Mouse (Mus musculus): ENCODE data around the gene Pard6b. TPM values are rescaled to one million over a fixed set of nuclear protein-coding genes. Genes with fewer than 3 reads are reported as not detected.
A peak's percentile ranks its signal among the peaks of the same experiment; 100 is the strongest.

The Pard6b gene
- polyA plus RNA-seq, 1 experiment from 2014 or later = 3.0 TPM

DNA sequence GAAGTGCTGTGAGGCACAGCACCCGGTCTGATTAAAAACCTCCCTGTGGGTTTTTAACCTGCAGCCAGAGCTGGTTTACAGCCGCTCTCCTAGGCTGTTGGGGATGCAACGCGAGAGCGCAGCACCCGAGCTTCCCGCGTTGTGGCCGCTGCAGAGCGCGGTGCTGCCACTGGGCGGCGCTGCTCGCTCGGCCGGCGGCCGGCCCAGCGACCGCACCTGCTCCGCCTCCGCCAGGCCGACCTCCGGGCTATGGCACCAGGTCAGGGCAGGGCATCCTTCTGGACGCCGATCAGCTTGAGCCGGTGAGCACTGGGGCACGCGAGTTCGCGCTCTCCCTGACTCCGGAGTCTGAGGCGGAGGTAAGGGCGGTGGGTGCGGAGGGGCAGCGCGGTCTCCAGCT, 36.3 kb downstream of the Pard6b start:
- Histone ChIP-seq H3K9me3 (no peaks in the 10 kb centered on the region; the same call in 1 of the 2 replicates), H3K27ac (no peak overlapping the region; the same call in 1 of the 2 replicates), H3K4me2 (peak overlapping the region; percentile 79), H3K4me3 (peak overlapping the region; percentile 46), H3K27me3 (peaks cover 3% of the 10 kb centered on the region; the same call in 1 of the 2 replicates), H3K4me1 (peaks cover 33% of the 10 kb centered on the region), H3K9ac (peak overlapping the region; percentile 71), H3K36me3 (no peaks in the 10 kb centered on the region)
- ATAC-seq (ENCODE audit: insufficient number of reproducible peaks, insufficient read depth, low FRiP score, low TSS enrichment, low read depth) = no peak
- under 1% methylated on average over 36 of the region's 37 CpGs for WGBS

DNA sequence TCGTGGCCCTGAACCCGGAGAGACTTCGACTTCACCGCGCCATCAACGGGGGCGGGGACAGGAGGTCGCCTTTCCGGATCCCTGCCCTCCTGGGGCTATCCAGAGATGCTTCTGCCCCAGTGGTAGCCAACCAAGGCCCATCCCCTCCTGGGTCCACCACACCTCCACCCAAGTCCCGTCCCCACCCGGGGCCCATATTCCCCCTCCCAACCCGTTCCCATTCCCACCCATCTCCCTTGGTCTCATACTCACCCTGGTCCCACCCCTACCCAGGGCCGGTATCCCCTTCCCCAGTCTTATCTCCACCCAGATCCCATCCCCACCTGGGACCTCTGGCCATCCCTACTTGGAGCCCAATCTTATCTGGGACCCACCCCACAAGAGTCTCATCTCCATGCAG, 36.7 kb downstream of the Pard6b start:
- Histone ChIP-seq H3K9ac (peak overlapping the region; percentile 71), H3K27me3 (peaks cover 3% of the 10 kb centered on the region; the same call in 1 of the 2 replicates), H3K4me3 (peak overlapping the region; percentile 46), H3K4me2 (peak overlapping the region; percentile 79), H3K36me3 (no peaks in the 10 kb centered on the region), H3K9me3 (no peaks in the 10 kb centered on the region; the same call in 1 of the 2 replicates), H3K27ac (no peak overlapping the region), H3K4me1 (peaks cover 32% of the 10 kb centered on the region)
- 3% methylated on average over 13 of the region's 13 CpGs for WGBS
- no peak for ATAC-seq (ENCODE audit: insufficient number of reproducible peaks, insufficient read depth, low FRiP score, low TSS enrichment, low read depth)

DNA sequence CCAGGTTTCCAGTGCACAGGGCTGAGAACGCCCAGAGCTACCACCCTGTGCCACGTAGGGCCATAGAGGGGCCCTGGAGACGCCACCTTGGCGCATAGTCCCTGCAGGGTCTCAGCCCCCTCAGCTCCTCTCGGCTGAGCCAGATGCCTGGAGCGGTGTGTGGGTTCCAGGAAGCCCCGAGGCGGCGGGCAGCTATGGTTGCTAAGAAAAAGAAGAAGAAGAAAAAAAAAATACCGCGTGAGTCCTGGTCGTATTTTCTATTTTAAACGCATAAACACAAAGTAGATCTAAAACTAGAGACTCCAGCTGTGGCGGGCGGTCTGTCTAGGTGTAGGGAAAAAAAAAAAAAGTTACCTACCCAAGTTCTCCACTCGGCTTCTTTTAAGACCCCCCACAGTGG, 37.2 kb downstream of the Pard6b start:
- WGBS = 41% methylated on average over 16 of the region's 16 CpGs
- H3K4me2 ChIP-seq = peak overlapping the region; percentile 79
- no peak overlapping the region for H3K27ac ChIP-seq
- H3K4me3 ChIP-seq = peak overlapping the region; percentile 46; the same call in 1 of the 2 replicates
- no peaks in the 10 kb centered on the region; the same call in 1 of the 2 replicates for H3K9me3 ChIP-seq
- H3K9ac ChIP-seq = peak overlapping the region; percentile 71; the same call in 1 of the 2 replicates
- ATAC-seq (ENCODE audit: insufficient number of reproducible peaks, insufficient read depth, low FRiP score, low TSS enrichment, low read depth) = no peak
- H3K4me1 ChIP-seq = peaks cover 32% of the 10 kb centered on the region
- H3K36me3 ChIP-seq = no peaks in the 10 kb centered on the region
- peaks cover 3% of the 10 kb centered on the region; the same call in 1 of the 2 replicates for H3K27me3 ChIP-seq

DNA sequence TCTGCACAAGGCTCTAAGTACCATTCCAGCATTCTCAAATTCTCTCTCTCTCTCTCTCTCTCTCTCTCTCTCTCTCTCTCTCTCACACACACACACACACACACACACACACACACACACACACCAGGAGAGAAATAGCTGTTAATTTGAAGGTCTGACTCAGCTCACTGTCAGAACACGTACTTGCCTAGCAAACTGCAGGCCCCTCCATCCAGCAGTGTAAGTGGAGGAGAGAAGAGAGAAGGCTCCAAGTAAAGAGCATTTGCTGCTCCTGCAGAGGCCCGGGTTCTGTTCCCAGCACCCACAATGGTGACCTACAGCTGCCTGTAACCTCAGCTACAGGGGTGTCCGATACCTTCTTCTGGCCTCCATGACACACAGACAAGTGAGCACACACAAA, 37.7 kb downstream of the Pard6b start:
- Histone ChIP-seq H3K9me3 (no peaks in the 10 kb centered on the region; the same call in 1 of the 2 replicates), H3K4me2 (no peak overlapping the region), H3K36me3 (no peaks in the 10 kb centered on the region), H3K4me1 (peaks cover 32% of the 10 kb centered on the region), H3K27me3 (peaks cover 3% of the 10 kb centered on the region; the same call in 1 of the 2 replicates), H3K9ac (no peak overlapping the region), H3K27ac (no peak overlapping the region), H3K4me3 (no peak overlapping the region)
- 77% methylated on average over 3 of the region's 3 CpGs for WGBS
- no peak for ATAC-seq (ENCODE audit: insufficient number of reproducible peaks, insufficient read depth, low FRiP score, low TSS enrichment, low read depth)

DNA sequence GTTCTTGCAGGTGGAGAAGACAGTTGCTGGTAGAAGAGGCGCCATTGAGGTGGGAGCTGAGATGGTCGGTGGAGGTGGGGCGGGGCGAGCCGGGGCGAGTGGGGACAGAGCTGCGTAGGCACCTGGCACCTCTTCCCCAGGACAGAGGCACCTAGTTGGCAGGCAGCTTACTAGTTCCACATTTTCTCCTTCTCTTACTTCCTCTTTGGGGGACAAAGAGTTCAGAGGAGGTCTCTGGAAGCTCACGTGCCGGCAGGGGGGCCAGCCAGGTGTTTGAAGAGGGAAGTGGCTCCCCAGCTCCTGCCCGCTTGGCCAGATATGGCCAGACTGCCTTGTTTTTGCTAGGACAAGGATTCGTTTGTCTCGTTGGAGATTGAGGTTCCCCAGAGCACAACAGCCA, 38.3 kb downstream of the Pard6b start:
- Histone ChIP-seq H3K36me3 (no peaks in the 10 kb centered on the region), H3K9me3 (no peaks in the 10 kb centered on the region; the same call in 1 of the 2 replicates), H3K27ac (no peak overlapping the region), H3K4me3 (no peak overlapping the region), H3K4me2 (no peak overlapping the region), H3K27me3 (peaks cover 3% of the 10 kb centered on the region; the same call in 1 of the 2 replicates), H3K9ac (no peak overlapping the region), H3K4me1 (peaks cover 32% of the 10 kb centered on the region)
- ATAC-seq (ENCODE audit: insufficient number of reproducible peaks, insufficient read depth, low FRiP score, low TSS enrichment, low read depth) = no peak
- 71% methylated on average over 12 of the region's 12 CpGs for WGBS

DNA sequence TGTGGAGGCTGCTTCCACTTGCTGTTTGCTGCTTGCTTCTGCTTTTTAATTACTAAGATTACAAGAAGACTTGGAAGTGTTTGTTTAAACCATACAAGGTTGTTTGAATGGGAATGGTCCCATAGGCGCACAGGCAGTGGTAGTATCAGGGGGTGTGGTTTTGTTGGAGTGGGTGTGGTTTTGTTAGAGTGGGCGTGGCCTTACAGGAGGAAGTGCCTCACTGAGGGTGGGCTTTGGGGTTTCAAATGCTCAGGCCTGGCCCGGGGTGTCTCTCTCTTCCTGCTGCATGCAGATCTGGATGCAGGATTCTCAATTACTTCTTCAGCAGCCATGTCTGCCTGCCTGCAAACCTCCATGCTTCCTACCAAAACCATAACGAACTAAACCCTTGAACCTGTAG, 40.1 kb downstream of the Pard6b start:
- ATAC-seq (ENCODE audit: insufficient number of reproducible peaks, insufficient read depth, low FRiP score, low TSS enrichment, low read depth) = no peak
- Histone ChIP-seq H3K4me3 (no peak overlapping the region), H3K36me3 (no peaks in the 10 kb centered on the region), H3K4me2 (no peak overlapping the region), H3K27ac (no peak overlapping the region), H3K27me3 (peaks cover 3% of the 10 kb centered on the region; the same call in 1 of the 2 replicates), H3K9me3 (no peaks in the 10 kb centered on the region; the same call in 1 of the 2 replicates), H3K4me1 (peaks cover 23% of the 10 kb centered on the region), H3K9ac (no peak overlapping the region)
- 84% methylated on average over 4 of the region's 4 CpGs for WGBS

DNA sequence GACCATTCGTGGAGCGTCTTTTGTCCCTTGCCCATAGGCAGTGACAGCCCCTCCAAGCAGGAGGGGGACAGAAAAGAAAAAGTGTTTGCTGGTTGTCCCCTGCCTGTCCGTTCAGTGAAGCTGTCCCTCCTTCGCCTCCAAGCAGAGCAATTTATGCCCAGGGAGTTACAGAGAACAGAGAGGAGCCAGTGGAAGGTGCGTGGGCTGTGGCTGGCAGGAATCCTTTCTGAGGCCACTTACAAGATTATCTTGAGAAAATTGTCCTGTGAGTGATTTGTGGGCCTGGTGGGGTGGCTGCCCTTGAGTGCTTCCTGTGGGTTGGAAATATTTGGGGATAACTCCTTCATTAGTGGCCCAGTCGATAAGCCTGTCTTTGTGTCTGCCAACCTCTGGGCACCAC, 42.8 kb downstream of the Pard6b start:
- Histone ChIP-seq H3K4me2 (no peak overlapping the region), H3K27ac (no peak overlapping the region), H3K36me3 (no peaks in the 10 kb centered on the region), H3K9ac (no peak overlapping the region), H3K4me1 (peaks cover 12% of the 10 kb centered on the region), H3K4me3 (no peak overlapping the region), H3K9me3 (no peaks in the 10 kb centered on the region; the same call in 1 of the 2 replicates), H3K27me3 (no peaks in the 10 kb centered on the region; the same call in 1 of the 2 replicates)
- 88% methylated on average over 6 of the region's 6 CpGs for WGBS
- no peak for ATAC-seq (ENCODE audit: insufficient number of reproducible peaks, insufficient read depth, low FRiP score, low TSS enrichment, low read depth)

DNA sequence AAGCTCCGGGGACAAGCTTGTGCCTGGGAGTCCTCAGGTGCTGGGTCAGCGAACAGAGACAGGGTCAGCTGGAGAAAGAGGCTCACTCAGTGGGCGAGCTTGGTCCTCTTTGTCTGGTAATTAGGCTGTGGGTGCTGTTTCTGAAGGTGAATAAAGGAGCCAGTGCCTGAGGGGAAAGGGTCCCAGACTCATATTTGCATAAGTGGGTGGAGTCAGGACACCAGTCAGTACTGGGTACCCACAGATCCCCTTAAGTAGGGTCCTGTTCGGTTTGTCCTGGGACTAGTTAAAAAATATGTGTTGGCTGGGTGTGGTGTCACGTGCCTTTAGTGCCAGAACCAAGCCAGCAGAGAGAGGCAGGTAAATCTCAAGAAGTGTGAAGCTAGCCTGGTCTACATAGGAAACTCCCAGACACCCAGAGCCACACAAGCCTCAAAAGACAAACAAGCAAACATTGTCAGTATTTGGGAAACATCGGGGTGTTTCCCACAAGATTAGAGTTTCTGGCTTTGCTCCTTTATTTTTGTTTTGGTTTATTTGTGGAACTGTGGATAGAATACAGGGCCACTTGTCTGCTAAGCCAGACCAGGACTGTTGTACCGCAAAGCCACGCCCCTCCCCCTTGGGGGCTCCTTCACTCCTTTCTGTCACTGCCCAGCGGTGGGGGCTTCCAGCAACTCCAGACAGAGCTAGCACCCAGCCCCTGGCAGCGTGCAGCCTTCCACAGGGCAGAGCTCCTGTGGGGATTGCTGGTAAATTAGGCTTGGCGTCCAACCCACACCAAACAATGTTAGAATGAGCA, 44.7 kb downstream of the Pard6b start:
- no peak for ATAC-seq (ENCODE audit: insufficient number of reproducible peaks, insufficient read depth, low FRiP score, low TSS enrichment, low read depth)
- no peaks in the 10 kb centered on the region for H3K36me3 ChIP-seq
- 23% methylated on average over 11 of the region's 11 CpGs for WGBS
- no peak overlapping the region for H3K4me3 ChIP-seq
- H3K27ac ChIP-seq = no peak overlapping the region; the same call in 1 of the 2 replicates
- H3K9me3 ChIP-seq = no peaks in the 10 kb centered on the region; the same call in 1 of the 2 replicates
- H3K9ac ChIP-seq = no peak overlapping the region
- H3K27me3 ChIP-seq = no peaks in the 10 kb centered on the region
- peaks cover 15% of the 10 kb centered on the region for H3K4me1 ChIP-seq
- H3K4me2 ChIP-seq = no peak overlapping the region

DNA sequence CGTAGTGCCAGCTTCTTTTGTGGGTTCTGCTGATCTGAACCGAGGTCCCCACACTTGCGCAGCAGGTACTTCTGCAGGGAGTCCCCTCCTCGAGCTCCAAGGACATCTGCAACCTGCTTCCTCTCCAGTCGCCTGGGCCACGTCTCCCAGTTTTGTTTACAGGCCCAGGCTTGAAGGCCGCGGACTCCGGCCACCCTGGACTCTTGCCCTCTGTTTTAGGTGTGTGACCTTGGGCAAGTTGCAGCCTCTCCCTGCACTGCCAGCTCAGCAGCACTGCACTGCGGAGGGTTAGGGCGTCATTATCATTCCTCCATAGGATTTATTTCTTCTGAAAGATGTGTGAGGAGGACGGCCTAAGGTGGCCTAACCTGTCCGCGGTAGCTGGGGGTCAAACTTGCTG, 47.0 kb downstream of the Pard6b start:
- Histone ChIP-seq H3K27me3 (no peaks in the 10 kb centered on the region), H3K4me2 (peak overlapping the region; percentile 11; the same call in 1 of the 2 replicates), H3K27ac (no peak overlapping the region; the same call in 1 of the 2 replicates), H3K9ac (no peak overlapping the region), H3K9me3 (no peaks in the 10 kb centered on the region), H3K4me3 (no peak overlapping the region), H3K4me1 (peaks cover 15% of the 10 kb centered on the region), H3K36me3 (no peaks in the 10 kb centered on the region)
- WGBS = 80% methylated on average over 14 of the region's 14 CpGs
- no peak for ATAC-seq (ENCODE audit: insufficient number of reproducible peaks, insufficient read depth, low FRiP score, low TSS enrichment, low read depth)

DNA sequence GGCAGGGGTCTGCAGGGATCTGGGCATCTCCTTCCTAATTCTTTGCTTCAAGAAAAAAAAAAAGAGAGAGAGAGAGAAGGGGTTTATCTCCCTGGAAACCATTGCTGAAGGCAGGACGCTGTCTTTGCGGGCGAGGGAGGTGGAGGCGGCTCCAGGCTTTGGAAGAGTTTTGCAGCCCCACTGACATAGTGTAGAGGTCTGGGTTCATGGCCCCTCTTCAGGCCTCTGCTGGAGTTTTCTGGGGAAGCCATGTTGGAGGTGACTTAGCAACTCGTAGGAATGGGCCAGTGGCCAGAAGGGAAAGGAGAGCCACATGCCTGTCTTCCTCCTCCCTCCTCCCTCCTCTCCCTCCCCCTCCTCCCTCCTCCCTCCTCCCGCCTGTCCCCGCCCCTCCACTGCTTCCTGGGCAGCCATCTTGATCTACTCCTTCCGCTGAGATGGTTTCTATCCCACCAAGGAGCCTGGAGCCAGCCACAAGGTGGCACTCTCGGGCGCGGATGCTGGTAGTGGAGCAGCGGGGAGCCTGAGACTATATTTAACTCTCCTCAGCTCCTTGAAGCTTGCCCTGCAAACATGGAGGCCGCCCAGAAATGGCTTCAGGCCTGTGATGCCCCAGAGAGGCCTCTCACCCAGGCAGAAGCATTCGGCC, 47.5 kb downstream of the Pard6b start:
- no peaks in the 10 kb centered on the region for H3K27me3 ChIP-seq
- peak overlapping the region; percentile 11; the same call in 1 of the 2 replicates for H3K4me2 ChIP-seq
- peak; percentile 72 for ATAC-seq (ENCODE audit: insufficient number of reproducible peaks, insufficient read depth, low FRiP score, low TSS enrichment, low read depth)
- peaks cover 15% of the 10 kb centered on the region for H3K4me1 ChIP-seq
- no peaks in the 10 kb centered on the region for H3K9me3 ChIP-seq
- no peak overlapping the region for H3K27ac ChIP-seq
- whole genome bisulfite sequencing = 25% methylated on average over 13 of the region's 14 CpGs
- H3K4me3 ChIP-seq = no peak overlapping the region
- no peaks in the 10 kb centered on the region for H3K36me3 ChIP-seq
- H3K9ac ChIP-seq = no peak overlapping the region

DNA sequence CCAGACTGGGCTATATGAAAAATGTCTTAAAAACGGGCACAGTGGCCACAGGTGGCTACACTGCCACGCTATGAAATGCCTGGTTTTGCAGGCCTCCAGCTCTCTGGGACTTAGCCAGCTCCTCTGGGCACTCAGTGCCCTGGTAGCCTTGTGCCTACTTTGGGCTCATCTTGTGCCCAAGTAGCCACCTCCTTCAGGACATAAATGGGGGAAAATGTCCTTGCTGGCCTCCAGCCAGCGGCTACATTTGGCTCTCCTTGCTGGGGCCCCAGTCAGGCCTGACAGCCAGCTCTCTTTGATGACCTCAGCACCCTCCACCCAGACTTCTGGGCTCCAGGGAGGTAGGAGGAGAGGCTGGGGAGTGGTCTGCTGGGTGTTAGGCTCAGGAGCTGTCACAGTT, 49.2 kb downstream of the Pard6b start:
- 82% methylated on average over 3 of the region's 3 CpGs for WGBS
- no peaks in the 10 kb centered on the region for H3K27me3 ChIP-seq
- no peak for ATAC-seq (ENCODE audit: insufficient number of reproducible peaks, insufficient read depth, low FRiP score, low TSS enrichment, low read depth)
- no peak overlapping the region for H3K27ac ChIP-seq
- no peaks in the 10 kb centered on the region for H3K36me3 ChIP-seq
- no peak overlapping the region for H3K4me3 ChIP-seq
- no peaks in the 10 kb centered on the region for H3K9me3 ChIP-seq
- H3K4me2 ChIP-seq = no peak overlapping the region
- peaks cover 15% of the 10 kb centered on the region for H3K4me1 ChIP-seq
- no peak overlapping the region for H3K9ac ChIP-seq
